Mouse (Mus musculus): Measurements from ENCODE around the gene Ascl5. TPM values are rescaled to one million over a fixed set of nuclear protein-coding genes. Genes with fewer than 3 reads are reported as not detected.

Gene Ascl5
- polyA plus RNA-seq, 1 experiment, result 0.44 TPM

DNA sequence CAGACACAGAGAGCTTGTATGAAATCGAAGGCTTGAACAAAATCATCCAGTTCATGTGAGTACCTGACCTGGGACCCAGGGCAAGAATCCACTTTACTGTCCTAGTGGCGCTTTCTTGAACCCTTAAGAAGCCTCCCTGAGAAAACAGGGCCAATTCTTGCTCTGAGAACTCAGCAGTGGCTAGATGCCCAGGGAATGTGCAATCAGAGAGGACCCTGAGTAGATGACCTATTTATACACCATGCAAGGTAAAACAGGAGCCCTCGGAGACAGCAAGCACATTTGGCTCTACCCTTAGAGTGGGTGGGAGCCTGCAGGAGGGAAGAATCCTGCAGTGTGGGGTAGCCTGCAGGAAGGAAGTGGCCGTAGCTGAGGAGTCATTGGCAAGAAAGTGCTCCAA lies 27.1 kb downstream of the Ascl5 start:
- no peak for TF ChIP-seq GATA1 (IDR thresholded peaks at IDR 0.05; ENCODE audit: low read length)

DNA sequence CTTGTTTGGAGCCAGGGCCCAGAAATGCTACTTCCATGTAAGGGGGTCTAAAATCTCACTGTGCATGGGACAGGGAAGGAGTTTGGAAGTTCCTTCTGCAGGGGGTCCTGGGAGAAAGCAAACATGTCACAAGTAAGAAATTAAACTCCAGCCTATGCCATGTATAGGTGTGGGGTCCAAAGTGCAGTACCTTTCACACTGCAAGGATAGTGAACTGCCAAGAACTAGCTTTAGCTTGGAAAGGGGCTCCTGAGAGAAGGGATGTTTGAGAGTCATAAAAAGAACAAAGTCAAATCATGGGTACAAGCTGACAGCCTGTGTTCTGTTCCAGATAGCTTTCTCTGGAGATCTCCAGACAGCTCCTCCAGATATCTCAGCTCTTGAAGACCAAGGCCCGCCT lies 30.6 kb downstream of the Ascl5 start:
- no peak for TF ChIP-seq GATA1 (IDR thresholded peaks at IDR 0.05; ENCODE audit: low read length)

GRCm38 (mm10) chr1:136085988-136086685 lies 35.5 kb downstream of the Ascl5 start:
- TF ChIP-seq GATA1 (IDR thresholded peaks at IDR 0.05; ENCODE audit: low read length), result no peak

DNA sequence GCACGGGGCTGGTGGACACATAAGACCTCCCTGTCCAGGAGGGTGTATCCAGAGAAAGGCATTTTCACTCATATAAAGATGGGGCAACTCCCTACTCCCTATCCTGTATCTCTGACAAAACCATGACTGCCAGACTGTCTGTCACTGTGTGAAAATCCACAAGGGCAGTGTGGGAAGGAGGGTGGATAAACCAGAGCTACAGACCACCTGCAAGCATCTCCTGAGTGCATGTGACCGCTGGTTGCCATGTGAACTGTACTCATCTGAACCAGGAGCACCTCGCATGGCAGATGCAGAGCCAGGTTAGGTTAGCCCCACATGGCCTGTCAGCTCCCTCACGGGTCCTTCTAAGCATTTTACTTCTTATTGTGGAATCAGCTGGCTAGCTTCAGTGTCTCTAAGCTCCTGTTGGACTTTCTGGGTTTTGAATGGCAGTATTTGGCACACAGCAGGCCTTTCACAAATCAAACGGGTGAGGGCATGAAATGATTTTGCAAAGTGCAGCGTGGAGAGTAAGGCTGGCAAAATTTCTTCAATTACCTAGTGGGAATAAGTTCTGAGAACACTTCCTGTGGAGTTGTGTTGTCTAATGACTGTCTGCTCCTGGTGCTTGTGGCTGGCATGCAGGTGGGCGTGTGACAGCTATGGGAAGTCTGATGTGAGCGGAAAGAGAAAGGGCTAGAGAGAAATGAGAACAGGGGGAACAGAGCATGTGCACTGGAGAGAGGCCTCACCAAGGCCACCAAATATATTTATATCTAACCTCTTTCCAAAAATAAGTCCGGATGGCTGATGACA lies 39.0 kb downstream of the Ascl5 start:
- TF ChIP-seq GATA1 (IDR thresholded peaks at IDR 0.05; ENCODE audit: low read length), result no peak

GRCm38 (mm10) chr1:136093726-136094125 lies 43.1 kb downstream of the Ascl5 start:
- no peak for TF ChIP-seq GATA1 (IDR thresholded peaks at IDR 0.05; ENCODE audit: low read length)

DNA sequence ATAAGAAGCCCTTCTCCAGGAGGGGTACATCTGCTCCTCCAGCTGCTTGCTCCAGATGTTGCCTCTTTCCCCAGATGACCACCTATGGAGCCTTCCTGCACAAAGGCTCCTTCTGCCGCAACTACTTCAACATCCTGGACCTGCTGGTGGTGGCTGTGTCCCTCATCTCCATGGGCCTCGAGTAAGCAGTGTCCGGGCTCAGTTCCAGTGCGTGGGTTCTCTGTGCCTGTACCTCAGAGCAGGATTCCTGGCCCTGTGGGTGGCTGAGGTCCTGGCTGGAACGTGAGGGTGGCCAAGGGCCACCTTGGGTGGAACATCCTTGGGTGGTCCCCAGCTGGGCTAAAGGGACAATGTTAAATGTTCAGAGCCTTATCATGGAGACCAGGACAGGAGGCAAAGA lies 44.2 kb downstream of the Ascl5 start:
- no peak for TF ChIP-seq GATA1 (IDR thresholded peaks at IDR 0.05; ENCODE audit: low read length)

Other genes starting within 250 kb of the Ascl5 start
- gene Lad1, start 232.2 kb upstream of the Ascl5 start, polyA plus RNA-seq (2012), result not detected in 2 replicates
- not detected in 2 replicates for gene Tnnt2, start 214.4 kb upstream of the Ascl5 start, polyA plus RNA-seq (2012)
- not detected in 2 replicates for gene Pkp1, start 131.6 kb upstream of the Ascl5 start, polyA plus RNA-seq (2012)
- gene Igfn1, start 44.5 kb upstream of the Ascl5 start, polyA plus RNA-seq (2012), result not detected in 2 replicates
- gene Tmem9, start 42.7 kb upstream of the Ascl5 start, polyA plus RNA-seq (2012), result 69.9 and 94.1 TPM in 2 replicates
- not detected in 2 replicates for gene Cacna1s, start 1.9 kb downstream of the Ascl5 start, polyA plus RNA-seq (2012)
- 31.1 and 33.0 TPM in 2 replicates for gene Kif21b, start 80.6 kb downstream of the Ascl5 start, polyA plus RNA-seq (2012)
- not detected in 2 replicates for gene Mroh3, start 162.0 kb downstream of the Ascl5 start, polyA plus RNA-seq (2012)
- gene Inava, start 183.5 kb downstream of the Ascl5 start, polyA plus RNA-seq (2012), result 0.05 and 0.19 TPM in 2 replicates
- not detected in 2 replicates for gene Gpr25, start 210.1 kb downstream of the Ascl5 start, polyA plus RNA-seq (2012)